Mouse (Mus musculus) embryo, embryonic 10.5 days (tissue): ENCODE measurements around the gene Syt9.

ENCODE experiments used
- DNase-seq: peaks from one replicate; pipeline ENCODE4 v3.0.0-alpha.2; 2015; ENCODE audit warnings: low spot score

Gene Syt9

DNA sequence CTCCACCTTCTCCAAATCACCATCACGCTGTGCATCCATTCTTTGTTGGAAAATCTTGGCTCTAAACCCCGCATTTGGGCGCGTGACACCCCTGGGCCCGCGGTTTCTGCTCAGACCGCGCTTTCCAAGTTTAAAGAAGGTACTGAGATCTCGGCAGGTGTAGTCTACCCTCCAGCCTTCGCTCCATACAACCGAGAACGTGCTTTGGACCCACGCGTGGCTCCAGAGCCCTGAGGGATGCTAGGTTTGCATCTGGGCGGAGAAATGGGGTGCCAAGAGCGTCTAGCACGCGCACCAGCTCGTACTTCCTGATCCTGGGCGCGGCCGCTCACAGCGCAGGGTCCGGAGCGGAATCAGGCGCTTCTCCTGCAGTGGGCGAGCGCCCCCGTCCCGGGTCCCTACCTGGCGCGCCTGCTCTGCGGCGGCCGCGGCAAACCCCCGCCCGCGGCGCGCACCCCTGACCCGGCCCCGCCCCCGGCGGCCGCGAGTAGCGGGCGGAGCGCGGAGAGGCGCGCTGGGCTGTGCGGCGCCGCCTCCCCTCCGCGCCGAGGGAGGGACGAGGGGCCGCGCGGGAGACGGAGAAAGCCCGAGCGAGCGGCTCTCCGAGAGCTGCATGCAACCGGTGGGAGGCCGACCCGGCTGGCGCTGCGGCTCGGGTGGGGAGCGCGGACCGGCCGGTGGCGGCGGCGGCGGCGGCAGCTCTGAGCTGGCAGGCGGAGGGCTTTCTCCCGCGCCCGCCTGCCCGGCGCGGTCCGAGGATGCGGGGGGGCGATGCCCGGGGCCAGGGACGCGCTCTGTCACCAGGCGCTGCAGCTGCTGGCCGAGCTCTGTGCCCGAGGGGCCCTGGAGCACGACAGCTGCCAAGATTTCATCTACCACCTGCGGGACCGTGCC lies at the start of gene Syt9:
Gene Syt9 (plus strand): TSS at position 497 of the 894 bp plus-strand sequence.
- peak; percentile 63 for DNase-seq

DNA sequence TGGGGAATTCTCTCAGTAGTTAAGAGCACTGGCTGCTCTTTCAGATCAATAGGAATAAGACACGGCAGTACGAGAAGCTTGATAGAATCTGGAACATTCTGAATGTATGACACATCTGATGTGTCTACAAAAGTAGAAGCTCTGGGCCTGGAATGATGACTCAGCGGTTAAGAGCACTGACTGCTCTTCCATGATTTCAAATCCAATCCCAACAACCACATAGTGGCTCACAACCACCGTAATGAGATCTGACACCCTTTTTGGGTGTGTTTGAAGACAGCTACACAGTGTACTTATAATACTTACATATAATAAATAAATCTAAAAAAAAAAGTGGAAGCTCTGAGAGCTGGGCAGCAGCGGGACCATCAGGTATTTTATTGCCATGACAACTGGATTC lies 31.5 kb upstream of the Syt9 start:
- no peak for DNase-seq

DNA sequence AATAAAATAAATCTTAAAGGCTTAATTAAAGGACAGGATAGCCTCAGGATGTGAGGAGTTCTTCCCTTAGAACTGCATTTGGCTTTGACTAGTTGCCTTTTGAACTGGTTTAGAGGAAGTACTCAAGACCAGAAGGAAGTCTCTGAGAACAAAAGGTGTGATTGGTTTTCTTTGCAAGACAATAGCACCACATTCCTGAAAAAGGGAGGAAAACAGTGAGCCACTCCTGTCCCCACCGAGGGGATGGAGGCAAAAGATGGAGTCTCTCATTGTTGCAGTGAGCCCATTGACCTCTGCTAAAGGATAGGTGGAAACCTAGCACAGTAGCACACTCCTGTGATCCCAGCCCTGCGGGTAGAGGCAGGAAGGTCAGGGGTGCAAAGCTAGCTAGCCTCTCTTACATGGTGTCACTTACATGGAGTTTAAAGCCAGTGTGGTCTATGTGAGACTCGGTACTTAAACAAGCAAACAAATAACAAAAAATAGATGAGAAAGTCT lies 30.9 kb upstream of the Syt9 start:
- DNase-seq, result no peak

DNA sequence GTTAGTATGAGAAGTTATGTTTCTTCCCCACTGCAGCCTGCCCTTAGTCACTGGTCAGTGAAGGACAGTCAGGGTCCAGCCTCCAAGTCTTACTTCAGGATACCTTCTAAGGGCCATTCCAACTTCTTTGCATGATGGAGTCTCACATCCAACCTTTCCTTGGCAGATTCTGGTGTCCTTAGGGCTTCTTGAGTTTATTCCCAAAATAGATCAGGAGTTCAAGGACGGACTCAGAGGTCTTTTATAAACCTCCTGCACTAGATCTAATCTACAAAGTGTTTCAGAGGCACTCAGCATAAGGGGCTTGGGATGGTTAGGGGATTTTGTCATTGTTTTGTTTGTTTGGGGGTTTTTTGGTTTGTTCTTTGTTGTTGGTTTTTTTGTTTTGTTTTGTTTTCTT lies 30.3 kb upstream of the Syt9 start:
- DNase-seq, result no peak

DNA sequence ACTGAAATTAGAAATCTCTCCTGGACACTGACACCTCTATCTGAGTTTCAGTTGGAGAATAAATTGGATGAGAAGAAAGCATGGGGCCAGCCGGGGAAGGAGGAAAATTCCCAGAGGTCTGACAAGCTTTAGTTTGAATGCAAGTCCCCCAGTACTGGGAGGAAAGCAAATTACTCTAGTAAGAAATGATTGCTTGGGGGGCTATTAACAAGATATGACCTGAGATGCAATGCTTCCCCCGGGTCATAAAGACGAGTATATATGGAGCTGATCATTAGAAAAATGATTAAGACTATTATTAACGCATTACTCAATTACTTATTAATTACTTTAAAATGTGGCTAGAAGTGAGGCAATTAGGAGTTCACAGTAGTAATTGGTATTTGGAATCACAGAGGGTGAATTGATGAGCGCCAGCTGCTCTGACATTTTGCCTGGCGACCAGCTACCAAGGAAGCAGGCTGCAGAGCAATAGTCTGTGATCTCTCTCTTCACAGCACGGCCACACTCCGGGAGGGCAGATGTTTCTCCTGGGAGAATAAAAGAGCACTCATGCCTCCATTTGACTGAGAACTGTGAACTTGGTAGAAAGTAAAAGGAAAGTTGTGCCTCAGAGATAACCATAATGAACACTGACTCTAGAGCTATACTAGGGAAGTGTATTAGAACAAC lies 28.9 kb upstream of the Syt9 start:
- DNase-seq, result no peak

DNA sequence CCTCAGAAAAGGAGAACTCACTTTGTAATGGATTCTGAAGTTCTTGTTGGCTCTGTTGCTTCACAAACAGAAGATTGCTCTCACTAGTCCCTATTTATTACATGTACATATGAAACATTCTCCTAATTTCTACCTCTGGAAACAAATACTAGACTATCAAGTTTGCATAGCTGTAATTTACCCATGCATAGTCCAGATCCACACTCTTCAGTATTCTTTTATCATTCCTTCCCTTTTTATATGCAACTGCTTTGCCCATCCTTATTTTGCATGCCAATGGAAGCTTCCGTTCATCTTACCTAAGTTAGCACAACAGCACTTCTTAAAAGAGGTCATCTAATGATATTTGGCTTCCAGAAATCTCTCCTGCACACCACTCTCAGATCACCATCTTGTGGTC lies 21.3 kb upstream of the Syt9 start:
- DNase-seq, result no peak

DNA sequence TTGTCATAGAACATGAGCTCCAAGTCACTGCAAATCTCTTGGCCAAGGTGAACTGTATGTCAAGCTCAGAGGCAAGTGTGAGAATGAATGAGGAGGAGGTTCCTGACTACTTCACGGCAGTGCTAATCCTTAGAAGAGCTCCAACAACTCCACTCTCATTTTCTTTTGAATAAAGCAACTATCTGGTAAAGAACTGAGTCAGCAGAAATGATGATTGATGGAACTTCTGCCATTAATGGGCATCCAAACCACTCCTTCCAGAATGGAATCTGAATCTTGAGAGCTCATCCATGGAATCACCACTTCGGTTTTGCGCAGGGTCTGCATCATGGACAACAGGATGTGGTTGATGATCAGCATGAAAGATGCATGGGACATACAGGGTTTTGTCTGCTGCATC lies 8.4 kb upstream of the Syt9 start:
- no peak for DNase-seq

DNA sequence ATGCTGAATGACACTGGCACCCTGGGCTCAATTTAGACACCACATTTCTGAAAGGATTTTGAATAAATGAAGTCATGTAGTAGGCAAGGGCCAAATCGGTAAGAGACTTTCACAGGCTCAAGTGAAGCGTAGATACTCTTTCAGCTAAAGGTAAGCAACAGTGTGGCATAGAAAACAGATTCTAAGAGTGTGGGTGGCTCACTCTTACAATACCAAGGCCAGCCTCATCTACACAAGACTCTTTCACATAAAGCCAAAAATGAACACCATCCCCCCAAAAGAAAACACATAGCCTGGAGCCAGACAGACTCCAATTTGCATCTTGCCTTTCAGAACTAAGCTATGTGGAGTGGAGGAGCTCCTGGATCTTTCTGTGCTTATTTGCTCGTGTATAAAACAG lies 7.9 kb upstream of the Syt9 start:
- no peak for DNase-seq

DNA sequence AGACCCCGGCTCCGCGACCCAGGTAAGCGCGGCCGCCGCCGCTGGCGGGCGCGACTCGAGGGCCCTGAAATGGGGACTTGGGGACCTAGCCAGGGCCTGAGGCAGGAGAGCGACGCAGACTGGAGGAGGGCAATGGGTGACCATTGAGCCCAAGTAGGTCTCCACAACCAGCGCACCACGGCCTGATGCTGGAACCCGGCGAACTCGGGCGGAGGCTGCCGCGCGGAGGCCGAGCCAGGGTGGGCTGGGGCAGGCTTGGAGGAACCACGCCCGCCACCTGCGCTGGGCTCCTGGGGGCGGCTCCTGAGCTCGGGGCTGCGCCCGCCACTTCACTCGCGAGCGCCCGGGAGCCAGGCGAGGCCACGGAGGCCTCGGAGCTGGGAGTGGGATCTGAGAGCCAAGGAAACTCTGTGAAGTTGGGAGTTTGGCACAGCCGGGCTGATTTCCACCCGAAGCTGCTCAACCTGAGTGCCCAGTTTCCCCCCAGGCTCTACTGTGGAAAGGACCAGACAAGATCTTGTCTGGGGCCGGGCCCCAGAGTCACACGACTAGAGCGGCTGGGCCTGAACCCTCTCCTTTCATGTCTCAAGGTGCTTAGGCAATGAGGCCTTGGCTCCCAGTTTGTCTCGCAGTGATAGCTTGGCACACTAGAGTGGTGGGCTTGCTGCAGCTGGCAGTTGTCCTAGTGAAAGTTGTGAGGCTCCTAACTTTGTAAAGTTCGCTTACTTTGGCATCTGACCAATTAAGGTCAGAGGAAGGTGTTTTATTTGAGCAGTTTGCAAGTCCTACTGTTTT lies 795 bp downstream of the Syt9 start:
- DNase-seq, result peak; percentile 31

DNA sequence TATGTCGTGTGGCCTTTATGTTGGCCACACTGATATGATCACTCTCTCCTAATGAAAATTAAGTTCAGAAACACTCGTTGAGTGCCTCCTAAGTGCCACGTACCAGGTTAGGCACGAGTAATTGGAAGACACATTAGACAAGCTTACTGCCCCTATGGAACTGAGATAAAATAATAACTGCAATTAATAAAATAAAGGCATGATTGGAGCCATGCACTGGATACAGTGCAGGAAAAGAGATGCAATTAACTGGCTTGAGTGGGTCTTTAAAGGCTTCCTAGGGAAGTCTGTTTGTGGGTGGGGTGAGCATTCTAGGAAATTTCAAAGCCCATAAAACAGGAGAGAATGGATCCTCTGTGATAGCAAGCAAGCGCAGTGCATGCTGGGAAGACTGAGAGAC lies 10.0 kb downstream of the Syt9 start:
- DNase-seq, result no peak

DNA sequence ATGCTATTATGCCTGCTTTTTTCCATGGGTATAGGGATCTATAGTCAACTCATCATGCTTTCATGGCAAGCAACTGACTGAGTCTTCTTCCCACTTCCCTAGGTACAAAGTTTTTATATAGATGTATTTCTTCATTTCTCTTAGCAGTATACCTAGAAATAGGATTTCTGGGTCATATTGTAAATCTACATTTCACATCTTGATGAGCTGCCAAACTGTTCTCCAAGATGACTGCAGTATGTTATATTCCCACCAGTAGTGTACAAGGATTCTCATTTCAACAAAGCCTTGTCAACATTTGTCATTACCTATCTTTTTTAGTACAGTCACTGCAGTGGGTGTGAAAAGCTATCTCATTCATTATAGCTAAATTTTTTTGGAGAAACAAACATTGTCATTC lies 19.1 kb downstream of the Syt9 start:
- DNase-seq, result no peak

DNA sequence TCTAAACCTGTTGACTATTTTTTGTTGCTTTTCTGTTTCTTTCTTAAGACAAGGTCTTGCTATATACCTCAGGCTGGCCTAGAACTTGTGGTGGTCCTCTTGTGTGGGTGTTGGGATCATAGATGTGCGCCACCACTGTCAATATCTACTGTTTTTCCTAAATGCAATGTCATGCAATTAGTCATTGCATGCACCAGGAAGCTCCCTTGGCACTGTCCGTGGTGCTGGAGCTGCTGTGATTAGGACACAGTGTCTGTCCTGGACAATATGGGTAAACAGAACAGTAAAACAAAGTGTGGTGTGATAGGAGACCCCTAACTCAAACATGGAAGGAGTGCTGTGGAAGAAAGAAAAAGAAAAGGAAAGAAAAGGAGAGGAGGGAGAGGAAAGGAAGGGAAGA lies 22.2 kb downstream of the Syt9 start:
- peak; percentile 57 for DNase-seq

DNA sequence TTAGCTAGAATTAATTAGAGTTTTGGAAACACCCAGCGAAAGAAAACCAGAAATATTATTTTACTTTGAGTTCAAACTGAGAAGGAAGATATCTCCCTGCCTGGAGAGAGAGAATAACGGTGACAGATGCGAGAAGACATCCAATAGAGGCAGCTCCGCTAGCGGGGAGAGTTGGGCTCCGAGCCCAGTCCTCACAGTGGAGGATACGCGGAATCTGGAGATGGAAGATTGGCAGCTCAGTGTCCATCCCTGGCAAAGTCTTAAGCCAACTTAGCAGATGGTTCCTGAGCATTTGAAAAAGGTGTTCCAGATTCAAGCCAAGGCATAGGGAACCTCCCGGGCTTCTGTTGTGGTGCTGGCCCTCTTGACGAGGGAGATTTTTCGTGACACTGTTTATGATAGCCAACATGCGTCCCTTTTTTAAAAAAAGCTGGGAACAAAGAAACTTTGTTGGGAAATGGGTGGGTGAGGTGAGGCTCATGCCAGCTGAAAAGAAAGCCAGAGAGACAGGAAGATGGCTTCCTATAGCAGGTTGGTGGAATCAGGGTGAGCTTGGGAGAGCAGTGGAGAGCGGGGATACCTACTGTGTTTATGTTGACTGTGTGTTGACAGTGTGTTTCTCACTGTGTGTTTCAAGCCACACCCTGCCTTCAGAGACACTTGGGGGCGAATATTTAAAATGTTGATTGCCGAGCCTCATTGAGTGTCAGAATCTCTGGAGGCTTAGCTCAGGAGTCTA lies 29.7 kb downstream of the Syt9 start:
- no peak for DNase-seq

DNA sequence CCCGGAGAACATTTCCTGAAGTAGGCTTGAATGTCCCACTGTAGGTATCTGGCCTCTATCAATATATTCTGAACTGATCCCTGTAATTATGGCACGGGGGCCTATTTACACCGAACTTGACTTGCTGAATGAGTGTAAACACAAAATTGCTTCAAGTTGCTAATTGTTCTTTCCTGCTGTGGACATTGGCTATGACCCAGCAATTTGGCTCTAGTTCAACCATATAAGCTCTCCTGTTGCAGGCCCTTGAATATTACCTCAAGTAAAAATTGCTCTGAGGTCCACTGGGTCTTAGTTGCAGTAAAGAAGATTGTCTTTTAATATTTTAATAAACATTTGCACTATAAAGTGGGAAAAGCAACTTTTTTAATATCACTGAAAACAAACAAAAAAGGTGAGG lies 32.7 kb downstream of the Syt9 start:
- DNase-seq, result no peak

DNA sequence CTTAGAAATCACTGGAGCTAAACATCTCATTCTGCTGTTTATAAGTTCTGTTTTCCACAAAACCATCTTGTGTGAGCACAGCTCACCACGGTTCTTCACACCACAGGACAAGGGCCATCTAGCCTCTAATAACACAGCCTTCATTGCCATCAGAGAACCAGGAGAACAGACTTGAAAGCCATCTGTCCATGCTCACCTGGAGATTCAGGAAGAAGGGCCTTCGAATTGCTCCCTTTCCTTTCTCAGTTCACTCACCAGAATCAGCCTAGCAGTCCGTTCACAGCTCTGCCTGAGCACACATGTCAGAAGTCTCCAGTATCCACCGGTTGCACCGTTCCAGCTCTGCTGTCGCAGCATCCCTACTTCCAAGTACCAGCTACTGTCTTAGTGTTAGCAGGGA lies 44.4 kb downstream of the Syt9 start:
- no peak for DNase-seq

DNA sequence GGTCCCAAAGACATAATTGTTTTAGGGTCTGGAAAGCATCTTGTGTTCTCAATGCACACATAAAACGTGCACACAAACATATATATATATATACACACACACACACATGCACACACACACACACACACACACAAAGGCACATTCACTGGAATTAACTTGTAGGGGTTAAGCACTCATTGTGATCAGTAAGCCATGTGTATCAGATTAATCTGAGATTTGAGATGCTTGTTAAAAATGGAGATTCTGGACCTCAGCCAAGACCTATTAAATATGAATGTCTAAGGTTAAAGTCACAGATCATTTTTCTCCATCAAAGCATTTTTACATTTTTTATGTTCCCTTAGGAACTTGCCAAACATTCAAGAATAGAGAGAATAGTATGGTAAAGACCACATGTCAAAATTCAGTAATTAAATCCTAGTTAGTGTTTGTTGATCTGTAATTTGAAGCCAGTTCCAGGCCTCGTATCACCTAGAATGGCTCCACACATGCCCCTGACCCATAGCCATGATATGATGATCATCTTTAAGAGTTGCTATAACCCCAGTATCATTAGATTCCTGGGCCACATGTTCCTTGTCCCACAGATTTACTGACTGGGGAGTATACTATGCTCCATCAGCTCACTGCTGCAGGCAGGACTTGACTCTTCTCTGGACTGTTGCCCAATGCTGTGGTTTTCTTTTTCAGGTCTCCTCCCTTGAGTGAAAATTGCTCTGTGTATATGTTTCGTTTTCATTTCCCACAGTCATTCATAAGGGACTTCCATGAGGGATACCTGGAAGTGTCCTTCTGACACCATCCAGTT lies 46.7 kb downstream of the Syt9 start:
- DNase-seq, result no peak

DNA sequence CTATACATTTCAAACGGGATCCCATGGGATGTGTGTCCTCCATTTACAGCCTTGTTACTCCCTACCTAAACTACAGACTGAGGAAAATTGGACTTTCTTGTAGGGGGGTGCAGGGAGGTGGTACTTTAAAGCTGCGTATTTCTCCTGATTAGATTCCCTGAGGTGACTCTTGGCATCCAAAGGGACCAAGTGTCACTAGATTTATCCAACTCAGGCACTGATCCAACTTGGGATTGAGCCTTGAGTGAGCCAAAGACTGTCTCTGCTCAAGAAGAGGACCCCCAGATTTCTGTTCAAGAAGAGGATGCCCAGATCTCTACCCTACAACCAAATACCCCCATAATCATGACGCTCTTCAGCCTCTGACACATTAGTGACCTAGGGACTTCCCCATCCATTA lies 66.9 kb downstream of the Syt9 start:
- DNase-seq, result no peak

DNA sequence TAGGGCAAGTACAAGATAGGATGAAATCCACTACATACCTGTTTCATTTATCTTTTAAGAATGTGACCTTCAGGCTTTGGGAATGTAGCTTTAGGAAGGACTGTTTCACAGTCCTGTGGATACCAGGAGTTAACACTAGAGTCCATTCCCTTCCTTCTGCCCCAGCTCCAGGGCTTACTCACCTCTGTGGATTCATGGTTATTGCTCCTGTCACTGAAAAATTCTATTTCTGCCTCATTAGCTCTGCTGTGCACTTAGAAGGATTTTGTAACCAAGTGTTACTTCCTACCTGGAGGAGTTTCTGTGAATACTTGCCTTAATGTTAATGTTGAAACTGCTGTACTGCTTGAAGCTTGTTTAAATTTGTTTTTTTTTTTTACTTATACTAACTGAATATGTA lies 74.1 kb downstream of the Syt9 start:
- DNase-seq, result no peak

DNA sequence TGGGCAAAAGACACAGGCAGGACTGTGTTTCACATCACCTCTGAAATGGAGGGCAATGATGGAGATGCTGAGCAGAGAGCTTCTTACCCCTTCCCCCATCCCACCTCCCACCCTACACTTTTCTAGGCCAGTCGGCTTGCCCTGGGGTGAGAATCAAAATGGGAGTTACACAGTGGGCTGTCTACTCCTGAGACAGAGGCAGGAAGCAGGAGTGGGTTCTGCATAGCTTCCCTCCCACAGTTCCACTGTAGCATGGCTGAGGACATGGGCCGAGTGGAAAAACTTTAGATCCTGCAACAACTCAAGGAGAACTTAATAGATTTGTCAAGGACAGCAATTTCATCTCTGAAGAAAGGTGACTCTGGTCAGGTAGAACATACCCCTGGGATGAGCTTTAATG lies 84.1 kb downstream of the Syt9 start:
- no peak for DNase-seq

DNA sequence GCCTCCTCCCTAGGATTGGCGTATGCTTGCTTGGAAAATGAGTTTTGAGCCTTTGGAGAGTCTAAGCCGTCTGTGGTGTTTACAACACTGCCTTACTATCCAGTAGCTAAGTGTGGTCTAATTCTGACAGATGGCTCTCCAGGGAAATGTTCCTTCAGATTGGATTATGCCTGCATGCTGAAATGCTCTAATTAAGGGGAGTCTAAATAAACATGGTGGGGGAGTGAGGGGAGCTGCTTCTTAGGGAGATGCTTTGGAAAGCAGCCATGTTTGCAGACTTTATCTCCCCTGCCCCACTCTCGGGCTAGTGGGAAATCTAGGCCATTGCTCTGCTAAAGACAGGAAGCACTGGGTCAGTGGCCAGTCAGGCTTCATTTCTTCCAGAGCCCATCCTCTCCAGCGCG lies 84.6 kb downstream of the Syt9 start:
- peak; percentile 9 for DNase-seq

DNA sequence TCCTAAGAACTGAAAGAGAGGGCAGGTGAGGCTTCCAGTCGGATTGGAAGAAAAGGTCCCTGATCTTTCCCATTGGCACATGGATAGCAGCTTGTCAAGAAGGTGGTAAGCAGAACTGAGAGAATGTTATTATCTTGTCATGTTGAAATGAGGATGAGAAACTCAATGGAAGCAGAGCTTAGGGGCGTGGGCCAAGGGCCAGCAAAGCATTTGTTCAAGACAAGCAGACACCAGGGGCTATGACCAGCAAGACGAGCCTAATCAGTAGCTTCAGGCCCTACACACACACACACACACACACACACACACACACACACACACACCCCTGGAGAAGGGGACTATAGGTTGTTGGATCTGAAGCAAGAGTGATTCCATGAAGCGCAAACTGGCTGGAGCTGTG lies 90.6 kb downstream of the Syt9 start:
- no peak for DNase-seq
